Mouse (Mus musculus) embryonic facial prominence, embryonic 15.5 days (tissue): ENCODE data around the gene Hmgxb4. TPM values are rescaled to one million over a fixed set of nuclear protein-coding genes. Genes with fewer than 3 reads are reported as not detected.
A peak's percentile ranks its signal among the peaks of the same experiment; 100 is the strongest.

ENCODE experiments used
- ATAC-seq: fragments of 200-750 bp; cut with Nextera tagmentation; 2 replicates; pipeline ENCODE4 v1.8.0; 2017; ENCODE audit warnings: low read depth, moderate TSS enrichment; ENCODE audit not compliant: insufficient number of reproducible peaks, low FRiP score, low TSS enrichment
- H3K27ac ChIP-seq: fragments of 300-500 bp; sonication (generic); replicated peaks from 2 replicates; pipeline ENCODE4 v1.5.1; 2015; ENCODE audit warnings: mild to moderate bottlenecking, inconsistent platforms
- H3K27me3 ChIP-seq: fragments of 300-500 bp; sonication (generic); 2 replicates; pipeline ENCODE4 v1.6.1; 2015; ENCODE audit warnings: inconsistent platforms
- H3K36me3 ChIP-seq: fragments of 300-500 bp; sonication (generic); 2 replicates; pipeline ENCODE4 v1.6.1; 2015; ENCODE audit warnings: mild to moderate bottlenecking, inconsistent platforms
- H3K4me1 ChIP-seq: fragments of 300-500 bp; sonication (generic); 2 replicates; pipeline ENCODE4 v1.6.1; 2015; ENCODE audit warnings: inconsistent platforms
- H3K4me2 ChIP-seq: fragments of 300-500 bp; sonication (generic); replicated peaks from 2 replicates; pipeline ENCODE4 v1.6.1; 2015; ENCODE audit warnings: mild to moderate bottlenecking, inconsistent platforms
- H3K4me3 ChIP-seq: fragments of 300-500 bp; sonication (generic); replicated peaks from 2 replicates; pipeline ENCODE4 v1.5.1; 2015; ENCODE audit warnings: mild to moderate bottlenecking, inconsistent platforms
- H3K9ac ChIP-seq: fragments of 300-500 bp; sonication (generic); 2 replicates; pipeline ENCODE4 v1.6.1; 2015; ENCODE audit warnings: inconsistent platforms
- H3K9me3 ChIP-seq: fragments of 300-500 bp; sonication (generic); replicated peaks from 2 replicates; pipeline ENCODE4 v1.6.1; 2016; ENCODE audit warnings: inconsistent platforms
- WGBS: fragments of 180-500 bp; shearing (Covaris S2); methylation state at CpG from one replicate; pipeline ENCODE4 v1.1.7; 2015; 5-methylcytosine and 5-hydroxymethylcytosine counted together
- polyA plus RNA-seq: library from polyadenylated mRNA; unstranded; fragments of >200 nt; fragmentation: Nextera tagmentation; extraction: Ambion mirVana; gene quantifications from 2 replicates; pipeline ENCODE4 v1.2.1, GENCODE M21; 2015

The Hmgxb4 gene
- polyA plus RNA-seq, 1 experiment from 2014 or later = 38.2 TPM

GRCm38 (mm10) chr8:75042974-75043373 lies 49.8 kb downstream of the Hmgxb4 start:
- H3K4me3 ChIP-seq = no peak overlapping the region
- no peak overlapping the region for H3K27ac ChIP-seq
- H3K9me3 ChIP-seq = no peaks in the 10 kb centered on the region
- H3K4me1 ChIP-seq = peaks cover 6% of the 10 kb centered on the region
- H3K9ac ChIP-seq = no peak overlapping the region
- H3K27me3 ChIP-seq = no peaks in the 10 kb centered on the region
- no peaks in the 10 kb centered on the region; the same call in 1 of the 2 replicates for H3K36me3 ChIP-seq
- no peak for ATAC-seq
- H3K4me2 ChIP-seq = no peak overlapping the region
- WGBS = 89% methylated on average over 1 of the region's 1 CpGs

DNA sequence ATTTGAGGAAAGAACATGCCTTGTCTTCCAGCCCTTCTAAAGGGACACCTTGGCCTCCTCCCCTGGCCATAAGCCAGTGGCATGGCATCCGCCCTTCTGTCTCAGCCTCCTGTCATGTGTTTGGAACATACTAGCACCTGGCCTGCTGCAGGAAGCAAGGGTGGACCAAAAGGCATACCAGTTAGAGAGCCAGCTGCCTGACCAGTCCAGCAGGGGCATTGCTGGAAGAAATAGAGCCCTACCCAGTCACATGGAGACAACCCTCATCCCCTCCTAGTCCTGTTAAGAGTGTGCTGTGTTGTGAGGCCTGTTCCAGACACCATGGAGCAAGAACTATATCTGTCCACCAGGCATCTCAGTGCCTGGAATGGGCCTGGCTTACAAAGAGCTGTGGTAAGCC lies 53.1 kb downstream of the Hmgxb4 start:
- Histone ChIP-seq H3K27me3 (no peaks in the 10 kb centered on the region), H3K4me2 (no peak overlapping the region), H3K4me3 (no peak overlapping the region), H3K27ac (no peak overlapping the region), H3K9ac (no peak overlapping the region), H3K36me3 (no peaks in the 10 kb centered on the region; the same call in 1 of the 2 replicates), H3K9me3 (no peaks in the 10 kb centered on the region), H3K4me1 (no peaks in the 10 kb centered on the region)
- 92% methylated on average over 1 of the region's 1 CpGs for whole genome bisulfite sequencing
- ATAC-seq = no peak

- Histone ChIP-seq H3K4me2 (no peak overlapping the region), H3K4me3 (no peak overlapping the region), H3K27ac (no peak overlapping the region), H3K36me3 (peaks cover 5% of the 10 kb centered on the region; the same call in 1 of the 2 replicates), H3K9me3 (no peaks in the 10 kb centered on the region), H3K4me1 (no peaks in the 10 kb centered on the region), H3K9ac (no peak overlapping the region), H3K27me3 (no peaks in the 10 kb centered on the region)
- ATAC-seq = no peak
- 88% methylated on average over 3 of the region's 3 CpGs for WGBS
Observed at GRCm38 (mm10) chr8:75047784-75048183, 54.6 kb downstream of the Hmgxb4 start.

GRCm38 (mm10) chr8:75053342-75053741 lies 60.2 kb downstream of the Hmgxb4 start:
- no peaks in the 10 kb centered on the region for H3K27me3 ChIP-seq
- H3K4me3 ChIP-seq = no peak overlapping the region
- H3K4me2 ChIP-seq = no peak overlapping the region
- WGBS = 80% methylated on average over 4 of the region's 4 CpGs
- no peak overlapping the region for H3K9ac ChIP-seq
- 0 out of 2 replicates have a peak, but pooled peaks cover 8% of the 10 kb centered on the region for H3K36me3 ChIP-seq
- H3K9me3 ChIP-seq = no peaks in the 10 kb centered on the region
- no peak for ATAC-seq
- H3K27ac ChIP-seq = no peak overlapping the region
- H3K4me1 ChIP-seq = no peaks in the 10 kb centered on the region

- Histone ChIP-seq H3K36me3 (0 out of 2 replicates have a peak, but pooled peaks cover 13% of the 10 kb centered on the region), H3K27ac (no peak overlapping the region), H3K4me3 (no peak overlapping the region), H3K27me3 (no peaks in the 10 kb centered on the region), H3K9me3 (no peaks in the 10 kb centered on the region), H3K4me1 (no peaks in the 10 kb centered on the region), H3K4me2 (no peak overlapping the region), H3K9ac (no peak overlapping the region)
- ATAC-seq = no peak
- WGBS = 88% methylated on average over 2 of the region's 2 CpGs
Observed at GRCm38 (mm10) chr8:75055673-75056072, 62.5 kb downstream of the Hmgxb4 start.

DNA sequence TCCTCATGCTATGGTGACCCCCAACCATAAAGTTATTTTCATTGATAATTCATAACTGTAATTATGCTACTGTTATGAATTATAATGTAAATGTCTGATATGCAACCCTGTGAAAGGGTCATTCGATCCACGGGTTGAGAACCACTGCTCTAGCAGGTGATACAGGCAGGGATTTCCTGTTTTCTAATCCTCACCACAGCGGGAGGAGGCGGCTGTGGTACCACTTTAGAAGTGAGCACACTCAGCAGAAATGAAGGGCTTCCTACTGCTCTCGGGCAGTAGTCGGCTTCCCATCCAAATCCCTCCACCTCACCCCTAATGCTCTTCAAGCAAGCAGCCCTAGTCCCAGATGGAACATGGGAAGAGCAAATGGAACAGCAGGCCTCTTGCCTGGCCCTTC lies 66.9 kb downstream of the Hmgxb4 start:
- WGBS = 66% methylated on average over 6 of the region's 6 CpGs
- peaks cover 23% of the 10 kb centered on the region for H3K36me3 ChIP-seq
- H3K4me1 ChIP-seq = no peaks in the 10 kb centered on the region
- H3K4me3 ChIP-seq = no peak overlapping the region
- H3K9ac ChIP-seq = no peak overlapping the region
- H3K27ac ChIP-seq = no peak overlapping the region
- no peaks in the 10 kb centered on the region for H3K27me3 ChIP-seq
- no peak overlapping the region for H3K4me2 ChIP-seq
- ATAC-seq = no peak
- H3K9me3 ChIP-seq = no peaks in the 10 kb centered on the region

DNA sequence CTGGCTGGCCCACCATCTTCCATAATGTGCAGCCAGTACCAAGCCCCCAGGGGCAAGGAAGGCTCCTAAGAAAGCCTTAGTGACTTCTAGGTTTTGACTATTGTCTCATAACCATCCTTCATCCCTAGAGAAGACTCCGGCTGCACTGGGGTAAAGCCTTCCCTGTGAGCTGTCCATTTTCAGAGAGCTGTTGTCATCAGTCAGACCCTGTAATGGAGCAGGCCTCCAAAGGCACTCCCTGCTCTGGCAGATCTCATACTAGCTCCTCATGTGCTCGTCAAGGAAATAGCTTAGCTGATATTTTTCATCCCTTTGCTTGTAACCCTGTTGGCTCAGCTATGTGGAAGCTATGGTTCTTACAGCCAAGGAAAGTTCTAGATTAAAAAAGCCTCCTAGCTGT lies 67.7 kb downstream of the Hmgxb4 start:
- Histone ChIP-seq H3K9me3 (no peaks in the 10 kb centered on the region), H3K9ac (no peak overlapping the region), H3K4me1 (no peaks in the 10 kb centered on the region), H3K27me3 (no peaks in the 10 kb centered on the region), H3K27ac (no peak overlapping the region), H3K36me3 (peaks cover 29% of the 10 kb centered on the region), H3K4me3 (no peak overlapping the region), H3K4me2 (no peak overlapping the region)
- 86% methylated on average over 2 of the region's 2 CpGs for WGBS
- no peak for ATAC-seq

- WGBS = 55% methylated on average over 3 of the region's 3 CpGs
- ATAC-seq = no peak
- Histone ChIP-seq H3K4me2 (no peak overlapping the region), H3K27ac (no peak overlapping the region), H3K9me3 (no peaks in the 10 kb centered on the region), H3K27me3 (no peaks in the 10 kb centered on the region), H3K4me3 (no peak overlapping the region), H3K36me3 (peaks cover 38% of the 10 kb centered on the region), H3K4me1 (no peaks in the 10 kb centered on the region), H3K9ac (no peak overlapping the region)
Observed at GRCm38 (mm10) chr8:75063290-75063689, 70.1 kb downstream of the Hmgxb4 start.

- Histone ChIP-seq H3K36me3 (peaks cover 33% of the 10 kb centered on the region), H3K27me3 (no peaks in the 10 kb centered on the region), H3K9me3 (no peaks in the 10 kb centered on the region), H3K4me1 (no peaks in the 10 kb centered on the region), H3K4me3 (no peak overlapping the region), H3K4me2 (no peak overlapping the region), H3K27ac (no peak overlapping the region), H3K9ac (no peak overlapping the region)
- 84% methylated on average over 3 of the region's 3 CpGs for WGBS
- ATAC-seq = no peak
Observed at GRCm38 (mm10) chr8:75064790-75065189, 71.6 kb downstream of the Hmgxb4 start.

DNA sequence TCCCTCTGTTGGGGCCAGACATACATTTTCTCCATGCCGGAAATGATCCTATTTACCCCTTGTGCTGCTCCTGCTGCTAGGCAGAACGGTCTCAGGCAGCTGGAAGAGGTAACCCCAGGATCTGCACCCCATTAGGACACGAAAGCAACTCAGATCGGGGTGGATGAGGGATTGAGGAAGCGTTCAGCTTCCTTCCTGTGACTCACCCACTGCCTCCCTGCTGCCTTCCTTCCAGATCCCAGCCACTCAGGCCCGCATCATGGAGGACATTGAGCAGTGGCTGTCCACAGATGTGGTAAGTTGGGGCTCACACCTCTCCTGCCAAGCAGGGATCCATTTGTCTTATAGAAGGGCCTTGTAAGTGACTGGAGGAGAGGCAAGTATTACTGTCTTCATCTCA lies 74.1 kb downstream of the Hmgxb4 start:
- H3K4me2 ChIP-seq = no peak overlapping the region
- H3K4me1 ChIP-seq = no peaks in the 10 kb centered on the region
- no peak for ATAC-seq
- H3K27ac ChIP-seq = no peak overlapping the region
- H3K27me3 ChIP-seq = no peaks in the 10 kb centered on the region
- H3K36me3 ChIP-seq = peaks cover 25% of the 10 kb centered on the region
- 72% methylated on average over 6 of the region's 6 CpGs for WGBS
- no peak overlapping the region for H3K9ac ChIP-seq
- H3K4me3 ChIP-seq = no peak overlapping the region
- no peaks in the 10 kb centered on the region for H3K9me3 ChIP-seq

GRCm38 (mm10) chr8:75070297-75070696 lies 77.1 kb downstream of the Hmgxb4 start:
- Histone ChIP-seq H3K4me1 (no peaks in the 10 kb centered on the region), H3K9ac (no peak overlapping the region), H3K27me3 (no peaks in the 10 kb centered on the region), H3K27ac (no peak overlapping the region), H3K4me2 (no peak overlapping the region), H3K4me3 (no peak overlapping the region), H3K36me3 (peaks cover 16% of the 10 kb centered on the region; the same call in 1 of the 2 replicates), H3K9me3 (no peaks in the 10 kb centered on the region)
- no peak for ATAC-seq
- 90% methylated on average over 1 of the region's 1 CpGs for WGBS

- no peaks in the 10 kb centered on the region for H3K9me3 ChIP-seq
- ATAC-seq = peak; percentile 75
- H3K36me3 ChIP-seq = 0 out of 2 replicates have a peak, but pooled peaks cover 7% of the 10 kb centered on the region
- 26% methylated on average over 4 of the region's 4 CpGs for WGBS
- no peaks in the 10 kb centered on the region for H3K27me3 ChIP-seq
- no peak overlapping the region for H3K9ac ChIP-seq
- no peaks in the 10 kb centered on the region for H3K4me1 ChIP-seq
- no peak overlapping the region for H3K4me3 ChIP-seq
- H3K27ac ChIP-seq = no peak overlapping the region
- no peak overlapping the region for H3K4me2 ChIP-seq
Observed at GRCm38 (mm10) chr8:75071627-75072346, 78.6 kb downstream of the Hmgxb4 start.
